Mouse (Mus musculus) neural tube, embryonic 15.5 days (tissue): ENCODE results near the gene Acr. TPM values are rescaled to one million over a fixed set of nuclear protein-coding genes. Genes with fewer than 3 reads are reported as not detected.

ENCODE experiments used
- ATAC-seq: fragments of 200-750 bp; cut with Nextera tagmentation; 2 replicates; pipeline ENCODE4 v1.8.0; 2017; ENCODE audit warnings: mild to moderate bottlenecking, moderate TSS enrichment, moderate library complexity; ENCODE audit not compliant: low FRiP score
- H3K27ac ChIP-seq: fragments of 300-500 bp; sonication (generic); replicated peaks from 2 replicates; pipeline ENCODE4 v1.5.1; 2015; ENCODE audit warnings: mild to moderate bottlenecking, inconsistent platforms
- H3K27me3 ChIP-seq: fragments of 300-500 bp; sonication (generic); replicated peaks from 2 replicates; pipeline ENCODE4 v1.6.1; 2015; ENCODE audit warnings: inconsistent platforms
- H3K36me3 ChIP-seq: fragments of 300-500 bp; sonication (generic); 2 replicates; pipeline ENCODE4 v1.6.1; 2015; ENCODE audit warnings: inconsistent platforms
- H3K4me1 ChIP-seq: fragments of 300-500 bp; sonication (generic); 2 replicates; pipeline ENCODE4 v1.6.1; 2015; ENCODE audit warnings: inconsistent platforms
- H3K4me2 ChIP-seq: fragments of 300-500 bp; sonication (generic); 2 replicates; pipeline ENCODE4 v1.6.1; 2015; ENCODE audit warnings: inconsistent platforms, mild to moderate bottlenecking, moderate library complexity
- H3K4me3 ChIP-seq: fragments of 300-500 bp; sonication (generic); replicated peaks from 2 replicates; pipeline ENCODE4 v1.5.1; 2015; ENCODE audit warnings: mild to moderate bottlenecking, inconsistent platforms
- H3K9ac ChIP-seq: fragments of 300-500 bp; sonication (generic); replicated peaks from 2 replicates; pipeline ENCODE4 v1.6.1; 2015; ENCODE audit warnings: mild to moderate bottlenecking, inconsistent platforms
- H3K9me3 ChIP-seq: fragments of 300-500 bp; sonication (generic); replicated peaks from 2 replicates; pipeline ENCODE4 v1.6.1; 2016; ENCODE audit warnings: inconsistent platforms
- WGBS: fragments of 180-500 bp; shearing (Covaris S2); methylation state at CpG from one replicate; pipeline ENCODE4 v1.1.7; 2015; ENCODE audit warnings: mixed read lengths; 5-methylcytosine and 5-hydroxymethylcytosine counted together
- polyA plus RNA-seq: library from polyadenylated mRNA; unstranded; fragments of >200 nt; fragmentation: Nextera tagmentation; extraction: Ambion mirVana; gene quantifications from 2 replicates; pipeline ENCODE4 v1.2.1, GENCODE M21; 2015

Gene Acr
- polyA plus RNA-seq, 1 experiment from 2014 or later = 0.95 TPM

DNA sequence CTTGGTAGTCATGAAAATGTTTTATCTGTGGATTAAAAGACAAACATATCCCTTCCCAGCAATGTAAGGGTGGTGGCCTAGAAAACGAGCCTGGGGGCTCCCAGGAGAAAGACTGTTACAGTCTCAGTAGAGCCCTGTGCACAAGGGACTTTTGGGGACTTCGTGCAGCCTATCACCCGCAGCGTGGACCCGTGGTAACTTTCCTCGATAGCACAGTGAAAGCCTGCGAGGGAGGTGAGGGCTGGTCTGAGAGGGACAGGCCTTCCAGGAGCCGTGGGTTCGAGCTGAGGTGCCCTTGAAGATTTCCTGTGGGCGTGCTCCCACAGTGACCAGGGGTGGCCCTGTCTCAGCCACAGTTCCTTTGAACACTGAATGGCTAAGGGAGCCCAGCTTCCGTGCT lies 17.5 kb downstream of the Acr start:
- Histone ChIP-seq H3K36me3 (peaks cover 40% of the 10 kb centered on the region), H3K27me3 (no peaks in the 10 kb centered on the region), H3K4me1 (peaks cover 16% of the 10 kb centered on the region), H3K4me2 (no peak overlapping the region), H3K4me3 (no peak overlapping the region), H3K9me3 (no peaks in the 10 kb centered on the region), H3K27ac (no peak overlapping the region), H3K9ac (no peak overlapping the region)
- no peak for ATAC-seq
- 92% methylated on average over 11 of the region's 11 CpGs for WGBS

DNA sequence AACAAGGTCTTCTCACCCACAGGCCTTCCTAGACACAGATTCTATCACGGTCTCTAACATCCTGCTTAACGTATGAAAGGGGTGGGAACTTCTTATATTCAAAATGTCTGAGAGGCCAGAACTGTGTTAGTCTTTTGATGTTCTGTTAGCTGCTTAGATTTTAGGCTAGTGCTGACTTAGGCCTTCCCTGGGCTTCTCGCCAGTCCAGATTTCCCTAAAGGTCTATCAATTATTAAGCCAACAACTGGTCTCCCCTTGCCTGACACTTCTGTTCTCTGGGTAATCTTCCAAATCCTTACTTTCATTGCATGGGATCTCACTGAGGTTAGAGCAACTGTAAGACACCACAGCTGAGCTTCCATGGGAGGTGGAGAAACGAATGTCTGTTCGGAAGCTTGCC lies 21.0 kb downstream of the Acr start:
- Histone ChIP-seq H3K9ac (no peak overlapping the region), H3K9me3 (no peaks in the 10 kb centered on the region), H3K36me3 (peaks cover 18% of the 10 kb centered on the region), H3K4me3 (no peak overlapping the region), H3K27me3 (no peaks in the 10 kb centered on the region), H3K4me2 (no peak overlapping the region), H3K4me1 (peaks cover 28% of the 10 kb centered on the region), H3K27ac (no peak overlapping the region)
- no peak for ATAC-seq
- WGBS = 76% methylated on average over 5 of the region's 5 CpGs

- Histone ChIP-seq H3K36me3 (peaks cover 13% of the 10 kb centered on the region), H3K27me3 (no peaks in the 10 kb centered on the region), H3K9ac (peak overlapping the region; percentile 76), H3K27ac (peak overlapping the region; percentile 84), H3K4me1 (peaks cover 28% of the 10 kb centered on the region), H3K9me3 (no peaks in the 10 kb centered on the region), H3K4me2 (peak overlapping the region; percentile 90), H3K4me3 (peak overlapping the region; percentile 83)
- no peak for ATAC-seq
- 1% methylated on average over 30 of the region's 30 CpGs for WGBS
Measured at GRCm38 (mm10) chr15:89591317-89591716, 23.2 kb downstream of the Acr start.

DNA sequence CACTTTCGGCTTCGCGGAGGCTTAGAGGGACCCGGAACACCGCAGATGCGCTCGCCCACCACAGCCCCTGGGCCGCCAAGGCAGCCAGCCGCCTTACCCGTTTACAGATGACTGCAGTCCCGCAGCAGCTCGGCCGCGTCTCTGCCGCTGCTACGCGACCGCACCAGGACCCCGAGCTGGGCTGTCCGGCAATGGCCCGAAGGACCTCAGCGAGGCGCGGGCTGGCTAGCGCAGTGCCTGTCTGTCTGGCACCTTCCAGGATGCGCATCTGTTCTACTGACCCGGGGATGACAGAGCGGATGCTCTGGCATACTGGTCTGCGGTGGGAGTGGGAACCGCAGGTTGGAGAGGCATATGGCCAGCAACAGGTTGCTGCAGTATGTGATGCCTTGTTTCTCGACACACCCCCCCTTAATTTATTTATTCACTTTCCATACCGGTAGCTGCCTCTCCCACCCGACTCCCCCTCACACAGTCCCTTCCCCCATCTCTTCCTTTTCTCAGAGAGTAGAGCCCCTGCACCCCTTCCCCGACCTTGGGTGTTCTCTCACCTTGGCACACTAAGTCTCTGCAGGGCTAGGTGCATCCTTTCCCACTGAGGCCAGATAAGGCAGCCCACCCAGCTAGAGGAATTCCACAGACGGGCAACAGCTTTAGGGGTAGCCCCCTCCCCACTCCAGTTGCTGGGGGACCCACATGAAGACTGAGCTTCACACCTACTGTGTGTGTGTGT lies 23.8 kb downstream of the Acr start, which contains the start of gene Rabl2:
Gene Rabl2, minus strand, starts transcription at position 201 of the 733 bp plus-strand sequence.
- H3K4me1 ChIP-seq = peaks cover 28% of the 10 kb centered on the region
- H3K9ac ChIP-seq = peak within 1 kb of the TSS; percentile 76
- H3K27me3 ChIP-seq = no peaks in the 10 kb centered on the region
- WGBS = under 1% methylated on average over 35 of the region's 35 CpGs
- H3K4me2 ChIP-seq = peak within 1 kb of the TSS; percentile 90
- ATAC-seq = peak; percentile 95
- peak within 1 kb of the TSS; percentile 84 for H3K27ac ChIP-seq
- H3K9me3 ChIP-seq = no peaks in the 10 kb centered on the region
- H3K36me3 ChIP-seq = peaks cover 8% of the 10 kb centered on the region
- H3K4me3 ChIP-seq = peak within 1 kb of the TSS; percentile 83

DNA sequence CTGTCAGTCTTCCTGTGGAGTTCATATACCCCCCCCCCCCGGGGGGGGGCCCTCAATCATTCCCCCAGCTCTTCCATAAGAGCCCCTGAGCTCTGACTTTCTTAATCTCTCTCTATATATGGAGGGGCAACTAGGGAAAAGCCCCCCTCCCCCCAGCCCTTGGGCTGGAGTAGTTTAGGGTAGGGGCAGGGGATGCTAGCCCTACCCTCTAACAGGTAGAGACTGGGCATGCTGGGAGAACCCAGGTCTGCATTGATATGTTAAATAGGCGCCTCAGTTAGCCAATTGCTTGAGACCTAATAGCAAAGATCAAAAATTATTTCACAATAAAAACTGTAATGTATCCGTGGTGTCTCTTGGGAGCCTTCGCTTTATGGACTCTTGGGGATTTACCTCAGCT lies 24.4 kb downstream of the Acr start:
- peak overlapping the region; percentile 76 for H3K9ac ChIP-seq
- WGBS = 46% methylated on average over 4 of the region's 4 CpGs

GRCm38 (mm10) chr15:89605822-89606570 lies 37.9 kb downstream of the Acr start:
- Histone ChIP-seq H3K4me3 (no peak overlapping the region), H3K36me3 (no peaks in the 10 kb centered on the region), H3K9me3 (no peaks in the 10 kb centered on the region), H3K9ac (no peak overlapping the region), H3K27me3 (no peaks in the 10 kb centered on the region), H3K4me1 (0 out of 2 replicates have a peak, but pooled peaks cover 3% of the 10 kb centered on the region), H3K27ac (no peak overlapping the region), H3K4me2 (no peak overlapping the region)
- WGBS = 72% methylated on average over 12 of the region's 12 CpGs
- no peak for ATAC-seq

More for the DNA sequence above, 24.4 kb downstream of the Acr start:
- Histone ChIP-seq H3K4me3 (peak overlapping the region; percentile 83; the same call in 1 of the 2 replicates), H3K4me1 (peaks cover 28% of the 10 kb centered on the region), H3K4me2 (peak overlapping the region; percentile 90), H3K27me3 (no peaks in the 10 kb centered on the region), H3K36me3 (peaks cover 5% of the 10 kb centered on the region), H3K9me3 (no peaks in the 10 kb centered on the region), H3K27ac (no peak overlapping the region)
- peak; percentile 29 for ATAC-seq

GRCm38 (mm10) chr15:89607480-89607879 lies 39.4 kb downstream of the Acr start:
- no peak for ATAC-seq
- no peak overlapping the region for H3K27ac ChIP-seq
- WGBS = 84% methylated on average over 8 of the region's 8 CpGs
- H3K27me3 ChIP-seq = no peaks in the 10 kb centered on the region
- no peaks in the 10 kb centered on the region for H3K36me3 ChIP-seq
- H3K4me2 ChIP-seq = no peak overlapping the region
- H3K9ac ChIP-seq = no peak overlapping the region
- H3K4me3 ChIP-seq = no peak overlapping the region
- H3K9me3 ChIP-seq = no peaks in the 10 kb centered on the region
- 0 out of 2 replicates have a peak, but pooled peaks cover 3% of the 10 kb centered on the region for H3K4me1 ChIP-seq

- Histone ChIP-seq H3K4me1 (0 out of 2 replicates have a peak, but pooled peaks cover 3% of the 10 kb centered on the region), H3K9ac (no peak overlapping the region), H3K27ac (no peak overlapping the region), H3K4me3 (no peak overlapping the region), H3K27me3 (no peaks in the 10 kb centered on the region), H3K4me2 (no peak overlapping the region), H3K36me3 (no peaks in the 10 kb centered on the region), H3K9me3 (no peaks in the 10 kb centered on the region)
- no peak for ATAC-seq
- 85% methylated on average over 9 of the region's 9 CpGs for WGBS
Measured at GRCm38 (mm10) chr15:89607888-89608287, 39.8 kb downstream of the Acr start.

DNA sequence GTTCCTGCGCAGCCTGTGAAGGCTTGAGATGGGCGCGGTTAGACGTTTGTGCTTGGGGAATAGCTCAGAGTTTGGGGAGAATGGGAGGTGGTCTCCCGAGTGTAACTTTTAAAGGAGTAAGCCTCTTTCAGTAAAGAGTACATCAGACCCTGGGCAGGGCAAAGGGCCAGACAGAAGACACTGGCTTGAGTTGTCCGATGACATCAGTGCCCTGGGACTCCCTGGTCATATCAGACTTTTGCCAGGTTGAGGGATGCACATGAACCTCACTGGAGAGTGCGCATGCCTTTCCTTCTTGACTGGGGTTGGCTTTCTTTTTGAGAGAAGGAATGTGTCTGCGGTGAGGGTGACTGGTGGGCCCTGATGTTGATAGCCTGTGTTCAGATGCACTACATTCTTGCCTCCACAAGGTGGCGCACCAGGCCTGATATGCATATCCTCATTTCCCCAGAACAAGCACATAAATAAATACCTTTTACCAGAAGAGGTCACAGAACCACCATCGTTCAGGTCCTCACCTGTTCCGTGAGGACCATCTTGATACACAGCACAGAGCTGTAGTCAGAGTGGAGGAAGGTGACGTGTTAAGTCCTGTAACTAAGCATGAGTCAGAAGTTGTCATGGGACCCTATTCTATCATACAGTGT lies 54.3 kb downstream of the Acr start:
- Histone ChIP-seq H3K27me3 (no peaks in the 10 kb centered on the region), H3K9me3 (no peaks in the 10 kb centered on the region), H3K9ac (no peak overlapping the region), H3K4me1 (0 out of 2 replicates have a peak, but pooled peaks cover 2% of the 10 kb centered on the region), H3K4me3 (no peak overlapping the region), H3K27ac (no peak overlapping the region), H3K36me3 (no peaks in the 10 kb centered on the region), H3K4me2 (no peak overlapping the region)
- 75% methylated on average over 12 of the region's 12 CpGs for whole genome bisulfite sequencing
- no peak for ATAC-seq

GRCm38 (mm10) chr15:89622959-89623625 lies 55.0 kb downstream of the Acr start:
- H3K4me1 ChIP-seq = 0 out of 2 replicates have a peak, but pooled peaks cover 2% of the 10 kb centered on the region
- no peak overlapping the region for H3K9ac ChIP-seq
- no peaks in the 10 kb centered on the region for H3K36me3 ChIP-seq
- H3K4me2 ChIP-seq = 0 out of 2 replicates have a peak overlapping the region, but pooled peaks have one; percentile 16
- H3K9me3 ChIP-seq = no peaks in the 10 kb centered on the region
- no peak overlapping the region for H3K27ac ChIP-seq
- 61% methylated on average over 5 of the region's 5 CpGs for WGBS
- no peak overlapping the region for H3K4me3 ChIP-seq
- no peak for ATAC-seq
- no peaks in the 10 kb centered on the region for H3K27me3 ChIP-seq

DNA sequence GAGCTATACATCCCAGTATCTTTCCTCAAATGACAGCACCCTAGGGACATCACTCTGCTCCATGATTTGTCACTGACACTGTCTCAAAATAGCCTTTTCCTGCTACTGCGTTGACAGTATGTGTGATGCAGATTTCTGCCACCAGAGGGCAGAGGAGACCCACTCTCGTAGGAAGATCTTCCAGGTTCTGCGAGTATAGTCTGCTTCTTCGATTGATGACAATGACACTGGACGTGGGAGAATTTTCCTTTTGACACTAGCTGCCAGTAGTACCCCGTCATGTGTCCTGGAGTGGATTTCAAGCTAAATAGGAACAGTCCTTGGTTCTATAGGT lies 55.5 kb downstream of the Acr start:
- Histone ChIP-seq H3K9ac (no peak overlapping the region), H3K9me3 (no peaks in the 10 kb centered on the region), H3K36me3 (no peaks in the 10 kb centered on the region), H3K4me2 (peak overlapping the region; percentile 16; the same call in 1 of the 2 replicates), H3K4me3 (no peak overlapping the region), H3K27ac (no peak overlapping the region), H3K27me3 (no peaks in the 10 kb centered on the region), H3K4me1 (0 out of 2 replicates have a peak, but pooled peaks cover 2% of the 10 kb centered on the region)
- 7% methylated on average over 6 of the region's 6 CpGs for WGBS
- ATAC-seq = no peak; the same call in 1 of the 2 replicates
